Mouse (Mus musculus): ENCODE results near the gene Vps51. TPM values are rescaled to one million over a fixed set of nuclear protein-coding genes. Genes with fewer than 3 reads are reported as not detected.
A peak's percentile ranks its signal among the peaks of the same experiment; 100 is the strongest.
"Not testable (repeated sequence)": the region's sequence is repeated elsewhere in the genome, so short reads cannot be mapped to it uniquely, and the experiment has no call there.

Vps51 gene
- total and polyA plus RNA-seq, 2 experiments from 2014 or later = 32.5 to 55.2 TPM

DNA sequence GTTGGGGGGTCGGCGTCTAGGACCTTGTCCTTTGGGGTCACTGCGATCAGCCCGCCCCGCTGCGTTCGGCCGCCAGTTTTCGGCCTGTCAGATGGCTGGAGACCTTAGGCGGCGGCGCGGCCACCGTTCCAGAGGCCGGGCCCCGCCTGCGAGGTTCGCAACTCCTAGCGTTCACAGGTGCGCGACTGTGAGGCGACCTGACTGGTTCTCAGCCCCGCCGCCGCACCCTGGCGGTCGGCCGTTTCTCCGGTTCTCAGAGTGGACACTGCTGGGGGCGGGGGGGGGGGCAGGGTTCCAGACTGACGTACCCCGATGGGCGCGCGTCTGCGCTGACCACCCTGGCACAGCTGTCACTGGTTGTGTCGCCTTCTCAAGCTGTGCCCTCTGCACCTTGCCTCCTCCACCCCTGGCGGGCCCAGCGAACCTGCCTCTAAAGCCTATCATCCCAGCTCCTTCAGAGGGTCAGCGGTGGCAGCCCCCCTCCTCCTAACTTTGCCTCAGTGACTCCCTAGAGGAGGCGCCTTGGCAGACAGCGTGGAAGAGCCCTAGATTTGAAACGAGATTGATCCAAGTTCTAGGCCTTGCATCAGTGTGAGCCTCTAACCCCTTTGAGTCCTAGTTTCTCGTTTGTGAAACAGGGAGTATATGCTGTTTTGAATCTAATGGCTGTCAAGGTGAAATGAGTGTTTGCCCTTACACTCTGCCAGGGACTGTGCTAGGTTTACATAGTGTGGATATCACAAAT is 29.7 kb downstream of the Vps51 start:
- peak; percentile 3; the same call in 1 of the 2 replicates for ATAC-seq (ENCODE audit: insufficient read depth, low read depth)
- WGBS = under 1% methylated on average over 42 of the region's 44 CpGs
- DNase-seq (ENCODE audit: low spot score) = no peak
- H3K4me3 ChIP-seq (ENCODE audit: low read depth, low read length) = peak overlapping the region; percentile 73
- peak overlapping the region; percentile 97 for H3K4me2 ChIP-seq (ENCODE audit: low read depth, low read length)
- H3K27ac ChIP-seq (ENCODE audit: low read depth) = peak overlapping the region; percentile 97
- H3K36me3 ChIP-seq (replicated peaks; ENCODE audit: control insufficient read depth, insufficient read depth, low read length) = peaks cover 43% of the 10 kb centered on the region
- no peaks in the 10 kb centered on the region for H3K27me3 ChIP-seq (ENCODE audit: control insufficient read depth, insufficient read depth, low read length)
- peaks cover 15% of the 10 kb centered on the region for H3K4me1 ChIP-seq (ENCODE audit: control insufficient read depth, insufficient read depth)
- peak overlapping the region; percentile 88 for H3K9ac ChIP-seq (replicated peaks; ENCODE audit: low read depth, low read length)
- no peaks in the 10 kb centered on the region for H3K9me3 ChIP-seq (replicated peaks; ENCODE audit: control insufficient read depth, low read length)
- no peak for TF ChIP-seq CTCF (IDR thresholded peaks at IDR 0.05; ENCODE audit: low read depth)
- no peak for TF ChIP-seq EP300 (IDR thresholded peaks at IDR 0.05; ENCODE audit: low read depth)

GRCm38 (mm10) chr19:6046294-6047153 is 30.5 kb downstream of the Vps51 start, which contains the start of gene Syvn1:
Gene Syvn1 (plus strand): TSS chr19:6046576.
- H3K4me2 ChIP-seq (ENCODE audit: low read depth, low read length) = peak within 1 kb of the TSS; percentile 97
- peaks cover 15% of the 10 kb centered on the region for H3K4me1 ChIP-seq (ENCODE audit: control insufficient read depth, insufficient read depth)
- peaks cover 35% of the 10 kb centered on the region for H3K36me3 ChIP-seq (replicated peaks; ENCODE audit: control insufficient read depth, insufficient read depth, low read length)
- DNase-seq (ENCODE audit: low spot score) (peak; percentile 95), ATAC-seq (ENCODE audit: insufficient read depth, low read depth) (peak; percentile 88)
- H3K4me3 ChIP-seq (ENCODE audit: low read depth, low read length) = peak within 1 kb of the TSS; percentile 73
- H3K27me3 ChIP-seq (ENCODE audit: control insufficient read depth, insufficient read depth, low read length) = no peaks in the 10 kb centered on the region
- H3K9ac ChIP-seq (replicated peaks; ENCODE audit: low read depth, low read length) = peak within 1 kb of the TSS; percentile 88
- whole genome bisulfite sequencing = under 1% methylated on average over 65 of the region's 65 CpGs
- H3K9me3 ChIP-seq (replicated peaks; ENCODE audit: control insufficient read depth, low read length) = no peaks in the 10 kb centered on the region
- peak within 1 kb of the TSS; percentile 97 for H3K27ac ChIP-seq (ENCODE audit: low read depth)
- TF ChIP-seq CTCF (IDR thresholded peaks at IDR 0.05; ENCODE audit: low read depth) (no peak), EP300 (IDR thresholded peaks at IDR 0.05; ENCODE audit: low read depth) (peak; percentile 77)

- H3K4me1 ChIP-seq (ENCODE audit: control insufficient read depth, insufficient read depth) = peaks cover 15% of the 10 kb centered on the region
- peak overlapping the region; percentile 97 for H3K4me2 ChIP-seq (ENCODE audit: low read depth, low read length)
- H3K9me3 ChIP-seq (replicated peaks; ENCODE audit: control insufficient read depth, low read length) = no peaks in the 10 kb centered on the region
- H3K9ac ChIP-seq (replicated peaks; ENCODE audit: low read depth, low read length) = peak overlapping the region; percentile 88
- ATAC-seq (ENCODE audit: insufficient read depth, low read depth) (peak; percentile 26; the same call in 1 of the 2 replicates), DNase-seq (ENCODE audit: low spot score) (peak; percentile 69)
- H3K36me3 ChIP-seq (replicated peaks; ENCODE audit: control insufficient read depth, insufficient read depth, low read length) = peaks cover 26% of the 10 kb centered on the region
- peak; percentile 20; the same call in 1 of the 2 replicates for TF ChIP-seq CTCF (IDR thresholded peaks at IDR 0.05; ENCODE audit: low read depth)
- no peak for TF ChIP-seq EP300 (IDR thresholded peaks at IDR 0.05; ENCODE audit: low read depth)
- H3K27me3 ChIP-seq (ENCODE audit: control insufficient read depth, insufficient read depth, low read length) = no peaks in the 10 kb centered on the region
- H3K4me3 ChIP-seq (ENCODE audit: low read depth, low read length) = peak overlapping the region; percentile 73
- peak overlapping the region; percentile 97 for H3K27ac ChIP-seq (ENCODE audit: low read depth)
- 10% methylated on average over 20 of the region's 20 CpGs for WGBS
These were observed 31.4 kb downstream of the Vps51 start for GRCm38 (mm10) chr19:6045366-6046293.

GRCm38 (mm10) chr19:6044102-6044501 is 32.9 kb downstream of the Vps51 start:
- H3K9me3 ChIP-seq (replicated peaks; ENCODE audit: control insufficient read depth, low read length); H3K27ac ChIP-seq (ENCODE audit: low read depth); H3K9ac ChIP-seq (replicated peaks; ENCODE audit: low read depth, low read length); H3K4me3 ChIP-seq (ENCODE audit: low read depth, low read length); H3K4me2 ChIP-seq (ENCODE audit: low read depth, low read length); H3K27me3 ChIP-seq (ENCODE audit: control insufficient read depth, insufficient read depth, low read length); ATAC-seq (ENCODE audit: insufficient read depth, low read depth): not testable (repeated sequence)
- WGBS = 42% methylated on average over 4 of the region's 4 CpGs
- Histone ChIP-seq H3K36me3 (replicated peaks; ENCODE audit: control insufficient read depth, insufficient read depth, low read length) (peaks cover 11% of the 10 kb centered on the region), H3K4me1 (ENCODE audit: control insufficient read depth, insufficient read depth) (peaks cover 15% of the 10 kb centered on the region)
- peak; percentile 54 for TF ChIP-seq CTCF (IDR thresholded peaks at IDR 0.05; ENCODE audit: low read depth)
- DNase-seq (ENCODE audit: low spot score) = peak; percentile 53

DNA sequence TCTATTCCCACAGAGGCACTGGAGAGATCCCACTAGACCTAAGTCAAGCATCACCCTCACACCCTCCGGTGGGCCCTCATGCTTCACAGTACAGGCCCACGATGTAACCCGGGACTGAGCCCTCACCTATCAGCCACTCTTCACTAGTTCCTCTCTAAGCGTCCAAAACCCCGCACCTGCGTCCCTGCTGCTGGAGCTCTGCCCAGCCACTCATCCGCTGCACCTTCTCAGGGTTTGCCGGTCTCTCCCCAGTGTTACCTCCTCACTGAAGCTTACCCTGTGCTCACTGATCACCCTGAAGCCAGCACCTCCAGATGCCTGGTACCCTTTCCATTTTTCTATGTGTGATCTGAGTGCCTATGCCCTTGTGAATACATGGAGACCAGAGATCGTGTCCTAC is 34.7 kb downstream of the Vps51 start:
- H3K36me3 ChIP-seq (replicated peaks; ENCODE audit: control insufficient read depth, insufficient read depth, low read length) = no peaks in the 10 kb centered on the region
- H3K27ac ChIP-seq (ENCODE audit: low read depth) = no peak overlapping the region
- 66% methylated on average over 9 of the region's 9 CpGs for WGBS
- ATAC-seq (ENCODE audit: insufficient read depth, low read depth) = no peak
- TF ChIP-seq EP300 (IDR thresholded peaks at IDR 0.05; ENCODE audit: low read depth) (no peak), CTCF (IDR thresholded peaks at IDR 0.05; ENCODE audit: low read depth) (no peak)
- no peak overlapping the region for H3K4me2 ChIP-seq (ENCODE audit: low read depth, low read length)
- H3K4me1 ChIP-seq (ENCODE audit: control insufficient read depth, insufficient read depth) = 0 out of 2 replicates have a peak, but pooled peaks cover 6% of the 10 kb centered on the region
- no peaks in the 10 kb centered on the region for H3K27me3 ChIP-seq (ENCODE audit: control insufficient read depth, insufficient read depth, low read length)
- no peak for DNase-seq (ENCODE audit: low spot score)
- no peak overlapping the region for H3K9ac ChIP-seq (replicated peaks; ENCODE audit: low read depth, low read length)
- no peak overlapping the region for H3K4me3 ChIP-seq (ENCODE audit: low read depth, low read length)
- no peaks in the 10 kb centered on the region for H3K9me3 ChIP-seq (replicated peaks; ENCODE audit: control insufficient read depth, low read length)

Data from heart, postnatal 0 days (tissue).